Mouse (Mus musculus) left cerebral cortex, adult 2 months (tissue): ENCODE measurements around the gene Vmn1r143. TPM values are rescaled to one million over a fixed set of nuclear protein-coding genes. Genes with fewer than 3 reads are reported as not detected.
"Not testable (repeated sequence)": the region's sequence is repeated elsewhere in the genome, so short reads cannot be mapped to it uniquely, and the experiment has no call there.

Source experiments
- DNase-seq, 2 experiments: peaks; one replicate each; pipeline ENCODE4 v3.0.0; 2021 to 2022; ENCODE audit warnings: low spot score in 2 of 2, mixed read lengths in 1 of 2; ENCODE audit errors: extremely low spot score in 1 of 2
- H3K27ac ChIP-seq: fragments of 200-600 bp; 2 replicates; pipeline ENCODE4 v1.8.1; 2022
- H3K4me3 ChIP-seq: fragments of 200-600 bp; 2 replicates; pipeline ENCODE4 v1.8.1; 2022
- intact Hi-C: fragments of 180-260 bp; cut with DNase I; formaldehyde crosslinking; loops from one replicate; pipeline ENCODE4 v1.15.1; 2025
- long read RNA-seq, 2 experiments: library from polyadenylated mRNA; stranded (forward); transcript quantifications; one replicate each; pipeline ENCODE4 v2.0.0; 2021; ENCODE audit warnings: borderline mapping rate in 2 of 2
- total RNA-seq, 2 experiments: library from RNA; stranded (reverse); gene quantifications; 2 replicates each; pipeline ENCODE4 v1.2.3; 2021

Vmn1r143 gene
- not detected for total RNA-seq
- long read RNA-seq, experiment 1: 0 reads
- long read RNA-seq, experiment 2: 0 reads

- intact Hi-C loops, H3K4me3 ChIP-seq, DNase-seq, H3K27ac ChIP-seq: not testable (repeated sequence)
Observed at GRCm38 (mm10) chr7:22189077-22189476, at the start of gene Vmn1r143. Gene Vmn1r143 (plus strand): TSS chr7:22189377.

DNA sequence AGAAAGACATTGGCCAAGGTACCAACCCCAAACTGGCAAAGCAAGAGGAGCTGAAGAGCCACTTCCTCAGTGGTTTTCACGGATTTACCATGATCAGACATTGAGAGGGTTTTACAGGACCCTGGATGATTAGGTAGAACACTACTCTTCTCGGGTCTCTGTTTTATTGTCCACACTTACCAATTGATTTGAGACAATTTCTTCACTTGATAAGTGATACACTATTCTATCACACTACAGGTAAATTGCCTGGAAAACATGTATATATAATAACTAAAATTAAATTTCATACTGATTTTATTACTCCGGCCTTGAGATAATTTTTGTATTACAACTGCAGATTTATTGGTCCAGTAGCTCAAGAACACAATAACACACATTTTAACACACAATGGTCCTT is 25.2 kb upstream of the Vmn1r143 start, which contains the start of gene Vmn1r142:
Vmn1r142 (minus strand) TSS at position 101 of the 400 bp plus-strand sequence.
- H3K4me3 ChIP-seq, DNase-seq, intact Hi-C loops, H3K27ac ChIP-seq: not testable (repeated sequence)

DNA sequence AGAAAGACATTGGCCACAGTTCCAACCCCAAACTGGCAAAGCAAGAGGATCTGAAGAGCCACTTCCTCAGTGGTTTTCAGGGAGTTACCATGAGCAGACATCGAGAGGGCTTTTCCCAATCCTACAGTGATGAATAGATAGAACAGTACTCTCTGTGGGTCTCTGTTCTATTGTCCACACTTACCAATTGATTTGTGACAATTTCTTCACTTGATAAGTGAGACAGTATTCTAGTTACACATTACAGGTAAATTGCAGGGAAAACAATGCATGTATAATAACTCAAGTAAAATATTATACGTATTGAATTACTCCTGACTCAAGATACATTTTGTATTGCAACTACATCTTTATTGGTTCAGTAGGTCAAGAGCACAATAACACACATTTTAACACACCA is 12.0 kb downstream of the Vmn1r143 start, which contains the start of gene Gm8653:
Gm8653 (minus strand) TSS at position 101 of the 400 bp plus-strand sequence.
- H3K4me3 ChIP-seq, H3K27ac ChIP-seq, DNase-seq, intact Hi-C loops: not testable (repeated sequence)

- H3K4me3 ChIP-seq, intact Hi-C loops: not testable (repeated sequence)
Observed at GRCm38 (mm10) chr7:22229384-22229783, 40.2 kb downstream of the Vmn1r143 start, which contains the start of gene Gm8453. Gene Gm8453 (minus strand): TSS chr7:22229484.

More at GRCm38 (mm10) chr7:22229384-22229783, 40.2 kb downstream of the Vmn1r143 start, which contains the start of gene Gm8453:
- not testable (repeated sequence) for H3K27ac ChIP-seq, DNase-seq

Other genes starting within 250 kb of the Vmn1r143 start
- not detected for gene Vmn1r137, start 194.8 kb upstream of the Vmn1r143 start, total RNA-seq
- not detected for gene Vmn1r138, start 160.5 kb upstream of the Vmn1r143 start, total RNA-seq
- not detected for gene Gm6176, start 133.1 kb upstream of the Vmn1r143 start, total RNA-seq
- gene Vmn1r139, start 120.3 kb upstream of the Vmn1r143 start, total RNA-seq: not detected
- gene Gm16451, start 71.1 kb upstream of the Vmn1r143 start, total RNA-seq: not detected
- not detected for gene Gm10666, start 54.6 kb upstream of the Vmn1r143 start, total RNA-seq
- gene Vmn1r142, start 25.3 kb upstream of the Vmn1r143 start, total RNA-seq: not detected
- not detected for gene Gm8653, start 11.9 kb downstream of the Vmn1r143 start, total RNA-seq
- gene Gm8453, start 40.1 kb downstream of the Vmn1r143 start, total RNA-seq: not detected
- not detected for gene Gm4187, start 140.3 kb downstream of the Vmn1r143 start, total RNA-seq
- not detected for gene Gm8660, start 181.7 kb downstream of the Vmn1r143 start, total RNA-seq
- gene Vmn1r148, start 224.2 kb downstream of the Vmn1r143 start, total RNA-seq: not detected
- gene Vmn1r149, start 248.9 kb downstream of the Vmn1r143 start, total RNA-seq: not detected